Mouse (Mus musculus) G1E (cell line): ENCODE measurements around the gene Olfr644.

Source experiments
- CTCF ChIP-seq: IDR thresholded peaks from 2 replicates; pipeline ENCODE4 v1.5.1; 2012; ENCODE audit warnings: low read depth, low read length, inconsistent platforms, mixed read lengths
- GATA1 ChIP-seq: IDR thresholded peaks from 2 replicates; pipeline ENCODE4 v1.6.1; 2012; ENCODE audit warnings: borderline replicate concordance, low read length, inconsistent platforms, mixed read lengths

DNA sequence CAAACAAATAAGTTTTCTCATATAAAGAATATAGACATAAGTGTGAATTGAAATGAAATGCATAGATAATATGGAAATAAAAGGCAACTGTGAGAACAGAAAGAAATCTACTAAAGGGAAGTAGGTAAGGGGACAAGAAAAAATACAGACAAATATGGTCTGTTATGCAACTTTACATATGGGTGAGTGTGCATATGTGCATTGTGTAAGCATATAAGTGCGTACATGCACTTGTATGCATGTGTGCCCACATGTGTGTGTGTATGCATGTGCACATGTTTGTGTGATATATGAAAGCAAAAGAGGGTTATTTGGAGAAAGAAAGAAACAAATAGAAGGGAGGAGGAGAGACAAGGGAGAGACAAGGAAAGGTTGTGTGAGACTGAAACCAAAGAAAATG is 52.7 kb downstream of the Olfr644 start:
- TF ChIP-seq CTCF, result no peak
- no peak for TF ChIP-seq GATA1
